Mouse (Mus musculus) natural killer cell, adult 2 months (primary cell): ENCODE data around the gene Ap1ar.

Experiments used
- DNase-seq, 2 experiments: peaks; one replicate each; pipeline ENCODE4 v3.0.0; 2022; ENCODE audit warnings: low spot score in 2 of 2

The Ap1ar gene

DNA sequence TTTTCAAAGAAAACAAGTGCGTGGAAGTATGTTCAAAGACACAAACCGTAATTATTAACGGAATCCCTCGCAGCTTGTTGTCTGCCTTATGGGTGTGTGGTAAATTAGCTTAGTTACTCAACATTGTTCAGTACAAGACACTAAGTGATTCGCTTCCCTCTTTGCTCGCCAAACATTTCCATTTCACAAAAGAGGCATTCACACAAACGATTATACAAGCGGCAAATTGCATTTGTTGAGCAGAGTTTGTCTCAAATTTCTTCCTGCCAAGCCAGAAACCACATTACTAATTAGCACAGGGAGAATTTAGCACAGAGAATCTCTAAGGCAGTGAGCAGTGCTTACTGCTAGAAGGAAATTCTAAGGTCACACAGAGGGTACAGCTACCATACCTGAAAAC lies 4.6 kb upstream of the Ap1ar start:
- no peak for DNase-seq

DNA sequence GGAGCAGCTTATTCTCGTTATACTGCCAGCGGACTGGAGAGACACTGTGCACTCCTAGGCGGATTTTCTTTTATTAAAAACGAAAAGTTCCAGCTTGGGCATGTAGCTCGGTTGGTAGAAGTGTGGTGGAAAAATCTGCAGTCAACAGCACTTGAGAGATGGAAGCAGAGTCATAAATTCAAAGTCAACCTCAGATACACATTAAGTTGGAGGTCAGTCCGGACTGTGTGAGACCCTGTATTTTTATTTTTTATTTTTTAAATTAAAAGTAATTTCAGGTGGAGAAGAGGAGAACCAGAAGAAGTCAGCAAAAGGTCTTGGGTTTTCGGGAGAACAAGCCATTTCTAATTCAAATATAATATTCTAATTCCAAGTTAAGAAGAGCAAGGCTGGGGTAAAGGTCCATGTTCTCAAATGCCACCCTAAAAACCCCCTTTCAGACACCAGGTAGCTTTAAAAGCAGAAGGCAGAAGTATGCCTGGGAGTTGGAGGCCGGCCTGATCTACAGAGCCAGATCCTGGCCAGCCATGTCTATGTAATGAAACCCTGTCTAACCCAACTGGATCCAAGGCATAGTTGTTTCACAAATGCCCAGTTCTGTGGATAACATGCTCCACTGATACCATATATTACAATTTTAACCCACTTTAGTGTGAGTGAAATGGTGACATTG lies 785 bp upstream of the Ap1ar start:
- no peak for DNase-seq

DNA sequence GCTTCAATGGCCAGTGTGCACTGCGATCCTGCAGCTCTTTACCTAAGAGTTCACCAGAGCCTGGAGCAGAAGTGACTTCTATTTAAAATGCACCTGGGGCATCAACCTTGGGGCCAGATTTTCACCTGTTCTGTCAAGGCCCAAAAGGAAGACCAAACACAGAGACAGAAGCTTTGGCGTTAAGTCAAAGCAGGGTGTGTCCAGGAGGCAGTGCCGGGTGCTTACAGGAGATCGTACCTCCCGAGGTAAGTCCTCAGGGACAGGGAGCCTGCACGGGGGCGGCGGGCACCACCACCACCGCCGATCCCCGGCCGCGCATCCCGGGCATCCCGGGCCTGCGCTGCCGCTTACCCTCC lies 547 bp downstream of the Ap1ar start:
- DNase-seq = no peak

DNA sequence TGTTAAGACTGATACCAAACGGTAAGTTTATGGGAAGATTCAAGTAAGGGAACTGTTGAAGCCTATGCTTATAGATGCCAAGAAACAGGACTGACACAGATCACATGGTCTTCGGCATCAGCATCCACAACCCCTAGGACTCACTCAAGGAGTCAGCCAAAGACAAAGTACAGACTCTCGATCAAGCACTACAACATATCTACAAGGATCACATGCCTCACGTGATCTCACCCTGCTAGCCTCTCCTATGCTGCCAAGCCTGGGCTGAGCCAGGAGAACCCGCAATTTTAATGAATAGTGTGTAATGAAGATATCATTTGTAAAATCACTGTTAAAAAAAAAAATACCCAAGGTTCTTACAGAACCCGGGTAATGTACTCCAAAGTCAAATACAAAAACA lies 1.7 kb downstream of the Ap1ar start:
- no peak for DNase-seq

DNA sequence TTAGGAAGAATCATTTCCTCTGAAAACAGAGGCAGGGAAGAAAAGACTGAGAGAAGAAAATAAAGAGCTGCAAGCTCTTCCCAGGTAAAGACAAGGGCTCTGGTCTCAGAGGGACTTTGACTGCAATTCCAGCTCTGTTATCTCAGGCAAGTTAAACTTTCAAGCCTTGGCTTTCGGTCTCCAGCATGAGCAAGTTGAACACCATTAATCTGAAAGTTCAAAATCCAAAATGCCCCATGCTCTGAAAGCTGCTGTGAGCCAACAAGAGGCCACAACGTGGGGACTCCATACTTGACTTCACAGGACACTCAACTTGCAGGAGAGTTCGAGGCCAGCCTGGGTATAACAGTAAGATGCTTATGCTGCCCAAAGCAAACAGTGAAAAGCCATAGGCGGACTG lies 3.3 kb downstream of the Ap1ar start:
- no peak for DNase-seq

DNA sequence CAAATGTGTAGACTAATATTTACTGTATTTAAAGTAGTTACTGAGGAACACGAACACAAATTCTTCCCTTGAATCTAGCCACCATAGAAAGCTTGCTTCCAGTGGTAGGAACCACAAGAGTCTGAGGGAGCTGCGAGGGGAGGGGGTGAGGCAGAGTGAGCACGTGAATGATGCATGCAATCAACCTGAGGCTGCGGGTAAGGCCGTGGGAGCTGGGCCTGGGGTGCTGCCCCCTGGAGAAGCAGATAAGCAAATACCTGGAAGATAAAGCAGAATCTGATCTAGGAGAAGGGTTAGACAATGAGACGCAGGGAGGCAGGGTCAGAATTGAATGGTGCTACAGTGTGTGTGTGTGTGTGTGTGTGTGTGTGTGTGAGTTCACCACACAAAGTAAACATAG lies 6.2 kb downstream of the Ap1ar start:
- DNase-seq = no peak

DNA sequence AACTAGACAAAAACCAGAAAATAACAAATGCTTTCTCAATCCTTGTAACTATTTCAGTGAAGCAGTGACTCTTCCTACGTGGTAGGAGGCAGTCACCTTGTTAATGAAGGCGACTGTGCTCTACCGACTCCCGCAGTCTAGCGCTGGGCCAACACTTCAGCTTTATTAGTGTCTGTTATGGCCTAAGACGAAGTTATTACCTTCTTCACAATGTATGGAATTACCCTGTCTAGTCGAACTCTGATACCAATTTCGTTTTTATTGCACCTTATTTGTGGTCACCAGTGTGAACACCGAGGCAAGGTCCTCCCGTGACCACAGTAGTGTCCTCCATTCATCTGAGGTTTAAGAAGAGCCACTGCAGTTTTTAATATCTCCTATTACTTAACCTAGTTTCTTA lies 7.1 kb downstream of the Ap1ar start:
- DNase-seq = no peak

DNA sequence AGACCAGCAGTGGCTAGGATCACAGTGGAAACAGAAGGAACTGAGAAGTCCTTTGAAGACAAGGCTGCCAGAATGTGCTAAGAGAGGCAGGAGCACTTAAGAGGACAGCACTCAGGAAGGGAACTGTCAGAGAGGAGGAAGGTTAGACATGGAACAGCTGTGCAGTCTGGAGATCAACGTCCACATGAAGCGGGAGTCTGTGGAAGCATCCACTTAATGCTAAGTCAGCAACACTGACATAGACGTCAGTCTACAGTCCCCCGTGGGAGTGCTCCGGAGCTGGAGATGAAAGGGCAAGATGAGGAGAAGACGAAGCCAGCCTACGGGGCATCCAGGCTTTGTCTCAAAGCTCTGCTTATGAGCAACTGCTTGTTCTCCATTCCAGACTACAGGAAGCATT lies 10.2 kb downstream of the Ap1ar start:
- DNase-seq = no peak

DNA sequence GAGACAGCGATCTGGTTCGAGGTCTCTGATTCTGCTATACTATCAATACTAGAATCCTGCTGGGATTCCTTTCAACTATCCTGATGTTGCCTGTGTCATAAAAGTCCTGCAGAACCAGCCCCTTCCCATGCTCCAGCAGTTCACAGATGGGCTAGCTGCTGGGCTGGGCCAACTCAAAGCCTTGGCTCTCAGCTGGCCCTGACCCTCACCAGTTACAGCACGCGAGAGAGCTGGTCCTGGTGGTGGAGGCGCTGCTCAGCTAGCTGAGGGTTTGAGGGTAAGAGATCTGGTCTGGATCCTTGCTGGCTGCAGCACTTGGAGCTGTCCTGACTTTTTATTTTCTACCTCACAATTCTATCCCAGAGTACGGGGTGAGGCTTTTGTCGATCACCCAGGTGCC lies 10.8 kb downstream of the Ap1ar start:
- no peak for DNase-seq

DNA sequence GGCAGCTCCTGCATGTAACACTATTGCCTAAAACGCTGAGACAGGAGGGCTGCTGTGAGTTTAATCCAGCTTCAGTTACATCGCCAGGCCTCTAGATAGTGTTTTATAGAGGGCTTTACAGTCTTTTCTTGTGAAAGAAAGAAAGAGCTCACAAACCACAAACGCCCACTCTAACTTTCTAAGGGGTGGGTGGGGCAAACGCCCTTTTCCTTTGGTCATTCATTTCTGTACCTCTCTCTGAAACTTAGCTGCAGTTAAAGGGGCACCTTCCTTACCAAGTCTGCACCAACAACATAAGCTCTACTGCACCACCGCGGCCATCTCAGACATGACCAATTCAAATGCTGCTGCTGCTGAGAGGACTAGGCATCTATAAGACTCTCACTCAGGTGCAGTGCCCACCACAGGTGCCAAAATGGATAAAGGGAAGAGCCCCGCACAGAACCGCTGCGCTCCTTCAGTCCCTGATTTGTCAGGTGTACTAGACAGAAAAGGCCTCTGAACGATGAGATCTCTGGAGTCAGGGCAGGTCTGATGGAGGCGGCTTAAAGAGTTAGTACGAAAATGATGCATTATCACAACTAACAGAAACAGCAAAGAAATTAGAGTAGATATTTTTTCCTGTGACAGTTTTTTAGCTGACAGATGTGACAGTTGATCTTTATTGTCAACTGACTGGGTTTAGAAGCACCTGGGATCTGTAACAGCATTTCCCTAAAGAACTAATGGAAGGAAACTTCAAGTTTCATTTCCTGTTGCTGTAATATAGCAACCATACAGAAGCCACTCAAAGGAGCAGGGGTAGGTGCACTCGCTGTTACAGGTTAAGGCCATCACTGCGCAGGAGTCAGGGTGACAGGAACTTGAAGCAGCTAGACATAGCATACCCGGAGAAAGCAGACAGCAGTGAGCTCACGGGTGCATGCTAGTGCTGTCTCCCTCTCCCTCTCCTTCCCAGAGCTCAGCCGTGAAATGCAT lies 13.1 kb downstream of the Ap1ar start:
- peak; percentile 56 to 64 for DNase-seq

DNA sequence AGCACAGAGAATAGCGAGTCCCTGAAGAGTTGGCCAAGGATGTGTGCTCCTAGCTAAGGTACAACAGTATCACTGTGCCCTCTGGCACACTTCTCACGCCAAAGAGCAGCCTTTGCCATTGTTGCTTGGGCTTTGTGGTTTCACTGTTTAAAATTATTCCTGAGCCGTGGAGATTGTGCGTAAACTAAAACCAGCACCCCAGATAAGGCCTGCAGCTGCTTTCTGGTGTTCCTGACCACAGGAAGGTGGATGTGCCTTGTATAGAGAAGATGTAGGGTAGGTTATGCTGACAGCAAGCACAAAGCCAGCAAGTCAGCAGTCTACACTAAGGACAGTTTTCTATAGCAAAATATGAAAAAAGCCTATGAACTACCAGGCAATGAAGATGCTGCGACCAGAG lies 16.1 kb downstream of the Ap1ar start:
- no peak for DNase-seq

DNA sequence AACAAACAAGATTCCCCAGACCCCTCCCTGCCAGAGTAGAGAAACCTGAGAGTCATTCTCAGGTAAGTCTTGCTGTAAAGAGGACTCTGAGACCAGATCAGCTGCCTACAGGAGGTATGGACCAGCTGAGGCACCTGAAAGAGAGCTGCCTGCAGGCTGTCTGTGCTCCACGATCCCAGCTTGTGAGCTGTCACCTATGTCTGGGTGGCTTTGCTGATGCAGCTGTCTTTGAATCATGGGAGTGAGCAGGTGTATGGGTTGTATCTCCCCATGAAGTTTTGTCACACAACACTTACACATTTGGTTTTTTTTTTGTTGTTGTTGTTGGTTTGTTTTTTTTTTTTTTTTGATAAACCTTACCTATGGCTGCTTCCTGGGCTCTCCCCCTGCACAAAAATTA lies 16.9 kb downstream of the Ap1ar start:
- DNase-seq = no peak

DNA sequence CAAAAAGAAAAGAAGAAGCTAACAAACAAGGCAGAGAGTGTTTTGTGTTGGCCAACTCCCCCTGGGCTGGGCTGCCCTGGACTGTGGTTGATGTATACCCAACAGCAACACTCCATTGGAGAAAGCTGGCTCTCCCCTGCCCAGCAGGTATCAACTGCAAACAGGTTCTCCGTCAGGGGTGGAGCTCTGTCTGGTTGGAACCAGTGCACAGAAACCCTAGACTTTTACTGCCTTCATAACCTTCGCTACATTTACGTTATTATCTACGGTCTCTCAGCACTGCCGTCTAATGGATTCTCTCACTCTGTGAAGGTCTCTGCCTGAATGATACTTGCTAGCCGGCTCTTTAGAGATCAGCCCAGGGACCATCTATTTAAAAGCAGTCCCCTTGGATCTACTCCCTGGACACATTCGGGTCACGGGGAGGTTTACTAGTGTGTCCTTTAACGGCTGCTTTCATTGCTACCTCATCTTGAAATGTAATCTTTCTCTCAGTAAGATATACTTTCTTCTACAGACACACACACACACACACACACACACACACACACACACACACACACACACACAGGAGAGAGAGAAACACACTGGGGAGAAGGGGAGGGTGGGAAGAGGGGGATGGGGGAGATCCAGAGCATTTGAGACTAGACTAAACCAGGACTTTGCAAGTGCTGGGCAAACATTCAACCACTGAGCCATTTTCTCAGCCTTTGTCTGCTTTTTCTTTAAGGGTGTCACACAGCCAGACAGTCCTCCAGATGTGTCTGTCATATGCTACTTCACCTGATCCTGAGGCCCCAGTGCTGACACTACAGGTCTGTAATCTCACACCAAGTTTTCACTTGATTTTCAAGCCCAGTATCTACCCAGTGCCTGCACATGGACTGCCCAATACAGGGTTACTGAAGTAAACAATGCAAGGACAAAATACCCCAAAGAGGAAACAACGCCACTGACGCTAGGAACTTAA lies 18.3 kb downstream of the Ap1ar start:
- no peak for DNase-seq

DNA sequence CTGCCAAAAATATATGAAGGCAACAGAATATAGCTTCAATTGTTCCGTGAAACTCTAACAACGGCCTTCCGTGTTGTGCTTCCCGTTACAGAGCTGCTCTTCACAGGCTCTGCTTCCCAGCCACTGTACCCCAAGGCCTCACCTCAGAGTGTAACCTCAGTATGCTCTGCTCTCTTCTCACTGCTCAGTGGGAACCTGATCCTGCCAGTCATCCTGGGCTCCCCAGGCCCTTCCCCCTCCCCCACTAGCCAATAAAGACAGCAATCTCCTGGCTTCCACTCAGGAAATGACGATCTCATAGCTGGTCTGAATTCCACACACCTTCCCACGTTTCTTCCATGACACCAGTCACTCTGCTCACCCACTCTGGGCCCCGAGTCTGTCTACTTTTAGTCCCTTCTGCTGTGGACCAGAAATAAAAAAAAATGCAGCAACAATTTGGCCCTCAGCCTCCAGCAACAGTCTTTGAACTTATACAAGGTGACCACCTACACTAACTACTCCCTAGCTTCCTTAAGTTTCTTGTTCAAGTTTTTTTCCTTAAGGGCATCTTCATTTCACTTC lies 20.1 kb downstream of the Ap1ar start:
- no peak for DNase-seq

DNA sequence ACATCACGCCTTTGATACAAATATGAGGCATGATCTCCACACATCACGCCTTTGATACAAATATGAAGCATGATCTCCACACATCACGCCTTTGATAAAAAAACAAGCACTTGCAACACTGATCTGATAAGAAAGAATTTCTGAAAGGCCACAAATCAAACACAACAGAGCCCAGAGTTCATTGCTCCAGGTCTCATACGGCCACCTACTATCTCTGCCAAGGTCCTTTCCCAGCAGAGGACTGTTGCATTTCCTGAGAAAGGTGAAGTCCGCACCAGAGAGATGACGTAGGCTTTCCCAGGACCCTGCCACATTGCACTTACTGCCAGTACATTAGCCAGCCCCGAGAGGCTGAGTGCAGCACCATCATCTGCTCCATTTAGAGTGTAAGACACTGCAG lies 28.2 kb downstream of the Ap1ar start:
- DNase-seq = no peak

DNA sequence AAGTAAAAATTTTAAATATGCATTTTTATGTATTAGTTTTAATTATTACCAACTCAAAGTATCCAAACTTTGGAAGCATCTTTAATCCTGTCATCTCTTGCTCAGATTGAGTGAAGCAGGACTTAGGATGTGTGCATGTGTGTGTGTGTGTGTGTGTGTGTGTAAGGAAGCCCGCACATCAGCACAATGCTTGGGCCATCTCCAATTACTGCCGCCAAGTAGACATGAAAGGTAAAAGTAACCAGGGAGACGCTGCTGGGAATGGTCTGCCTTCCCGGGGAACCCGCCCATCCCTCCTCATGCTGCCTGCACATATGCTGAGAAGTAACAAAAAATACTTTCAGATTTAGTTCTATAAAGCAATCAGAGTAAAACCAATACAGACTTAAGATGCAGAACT lies 29.5 kb downstream of the Ap1ar start:
- no peak for DNase-seq

DNA sequence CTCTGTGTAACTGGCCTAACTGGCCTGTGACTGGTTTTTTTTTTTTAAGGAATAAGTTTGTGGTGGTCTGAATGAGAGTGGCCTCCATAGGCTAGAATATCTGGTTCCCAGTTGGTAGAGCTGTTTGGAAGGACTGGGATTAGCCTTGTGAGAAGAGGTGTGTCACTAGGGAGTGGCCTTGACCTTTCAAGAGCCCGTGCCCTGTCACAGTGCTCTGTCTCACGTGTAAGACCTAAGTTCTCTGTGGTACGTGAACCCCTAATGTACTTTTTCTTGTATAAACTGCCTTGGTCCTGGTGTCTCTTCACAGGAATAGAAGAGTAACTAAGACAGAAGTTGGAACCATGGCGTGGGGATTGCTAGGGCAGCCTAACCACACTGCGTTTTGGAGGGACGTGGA lies 31.3 kb downstream of the Ap1ar start:
- no peak for DNase-seq

DNA sequence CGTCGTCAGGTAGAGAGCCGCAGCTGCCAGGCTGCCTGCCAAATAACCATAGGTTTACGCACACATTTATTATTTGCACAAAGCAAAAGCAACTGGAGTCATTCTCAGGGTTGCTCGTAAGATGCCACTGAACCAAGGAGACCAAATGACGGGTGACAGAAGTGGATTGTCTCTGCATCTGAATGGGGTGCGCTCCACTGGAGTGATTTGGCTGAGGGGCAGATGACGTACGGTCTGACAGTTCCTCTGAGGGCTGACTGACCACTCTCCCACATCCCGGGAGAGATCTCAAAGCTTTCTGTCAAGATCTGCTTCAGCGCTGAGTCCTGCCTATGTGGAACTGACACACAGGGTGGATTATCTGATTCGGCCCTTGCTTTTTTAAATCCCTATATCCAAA lies 32.3 kb downstream of the Ap1ar start:
- no peak for DNase-seq

DNA sequence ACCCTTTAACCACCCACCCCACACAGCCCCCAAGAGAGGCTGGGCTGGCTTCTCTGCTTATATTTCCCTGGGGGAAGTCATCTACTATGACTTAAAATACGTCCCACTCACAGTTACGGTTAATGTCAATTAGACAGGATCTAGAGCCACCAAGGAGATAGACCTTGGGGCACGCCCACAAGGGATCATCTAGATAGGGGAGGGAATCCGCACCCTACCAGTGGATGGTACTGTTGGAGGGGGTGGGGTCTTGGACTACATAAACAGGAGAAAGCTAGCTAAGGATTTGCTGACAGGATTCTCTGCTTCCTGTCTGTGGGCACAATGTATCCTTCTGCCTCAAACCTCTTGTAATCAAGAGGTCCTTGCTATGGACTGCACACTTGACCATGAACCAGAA lies 32.9 kb downstream of the Ap1ar start:
- DNase-seq = no peak

DNA sequence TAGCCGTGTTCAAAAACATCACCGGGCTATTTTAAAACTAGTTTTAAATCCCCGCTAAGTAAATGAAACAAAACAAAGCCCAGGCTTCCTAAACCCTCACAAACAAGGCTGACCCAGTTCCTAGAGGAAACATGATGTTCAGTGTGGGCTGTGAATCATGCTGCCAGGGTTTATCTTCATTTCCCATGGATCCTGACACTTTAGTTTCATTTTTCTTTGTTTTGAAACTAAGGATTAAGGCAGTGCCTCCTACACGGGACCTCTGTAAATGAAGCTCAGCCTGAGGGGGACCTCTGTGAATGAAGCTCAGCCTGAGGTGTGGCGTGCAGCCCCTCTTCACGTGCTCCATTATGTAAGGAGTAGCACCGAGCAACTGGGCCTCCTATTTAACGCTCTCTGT lies 34.5 kb downstream of the Ap1ar start:
- no peak for DNase-seq

DNA sequence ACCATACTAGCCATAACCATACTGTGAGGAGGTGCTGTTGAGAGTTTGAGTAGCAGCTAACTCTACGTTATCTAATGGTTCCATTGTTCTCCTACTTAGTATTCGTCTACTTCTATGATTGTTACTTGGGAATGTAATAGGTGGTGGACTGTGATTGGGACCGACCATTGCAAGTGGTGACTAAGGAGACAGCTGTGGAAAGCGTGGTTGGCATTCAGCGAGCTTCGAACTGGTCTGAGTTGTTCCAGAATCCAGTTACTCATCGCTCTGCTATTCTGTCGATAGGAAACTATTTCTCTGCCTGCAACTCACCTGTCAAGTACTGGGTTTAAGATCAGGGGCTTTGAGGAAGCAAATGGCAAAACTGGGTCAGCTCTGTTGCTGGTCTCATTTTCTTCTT lies 36.2 kb downstream of the Ap1ar start:
- DNase-seq = no peak

DNA sequence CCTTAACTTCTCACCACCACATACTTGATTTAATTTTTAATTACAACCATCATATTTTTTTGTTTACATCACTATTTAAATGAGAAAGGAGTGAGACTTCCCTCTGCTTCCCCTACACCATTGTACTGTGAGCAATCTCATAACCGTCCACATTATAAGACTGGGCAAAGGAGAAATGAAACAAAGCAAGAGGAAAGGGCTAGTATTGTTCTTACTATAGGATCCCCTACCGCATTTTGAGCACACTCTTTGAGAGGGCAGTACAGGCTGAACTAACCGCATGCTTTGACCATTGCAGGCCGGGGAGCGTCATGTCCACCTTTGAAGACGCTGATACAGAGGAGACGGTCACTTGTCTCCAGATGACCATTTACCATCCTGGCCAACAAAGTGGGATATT lies 41.1 kb downstream of the Ap1ar start:
- DNase-seq = no peak
